11 mouse cellular contexts compared by ENCODE assay signal in genomic region chr15:102167620-102168021, GRCm38 (mm10). TPM values are rescaled to one million over a fixed set of nuclear protein-coding genes. Genes with fewer than 3 reads are reported as not detected.
A peak's percentile ranks its signal among the peaks of the same experiment; 100 is the strongest.
DNase-seq lines count a peak whose midpoint lies in the region; ATAC-seq and TF ChIP-seq lines count a peak whose summit lies in the region.
"Had no signal": no experiment of that assay in that cellular context is flagged by ENCODE, and none has a peak within 500 bp of the region (broad histone marks: within the 10 kb centered on the region; RNA-seq: fewer than 3 reads in every experiment).

No protein-coding gene starts in this region.

- peak; percentile 69 for ATAC-seq in limb, embryonic 12.5 days (ENCODE audit: insufficient number of reproducible peaks, insufficient read depth, low FRiP score, low TSS enrichment, low read depth)
- ATAC-seq in stomach, postnatal 0 days (ENCODE audit: low FRiP score, low TSS enrichment) = peak; percentile 82
- no peak for ATAC-seq in CD4-positive, CD25-positive, alpha-beta regulatory T cell, adult 4 months
- ATAC-seq: hindbrain, embryonic 16.5 days had no signal

- H3K4me1 ChIP-seq in limb, embryonic 12.5 days (replicated peaks) = peaks cover 23% of the 10 kb centered on the region
- no peaks in the 10 kb centered on the region; the same call in 1 of the 2 replicates for H3K4me1 ChIP-seq in stomach, postnatal 0 days (replicated peaks; ENCODE audit: control insufficient read depth, insufficient read depth)
- H3K4me1 ChIP-seq: liver, embryonic 13.5 days; neural tube, embryonic 12.5 days had no signal

- no peaks in the 10 kb centered on the region for H3K9me3 ChIP-seq in limb, embryonic 12.5 days
- H3K9me3 ChIP-seq in stomach, postnatal 0 days (ENCODE audit: control insufficient read depth, low read length) = no peaks in the 10 kb centered on the region
- H3K9me3 ChIP-seq: liver, embryonic 13.5 days; neural tube, embryonic 12.5 days had no signal

- H3K27ac ChIP-seq in limb, embryonic 12.5 days = peak overlapping the region; percentile 50
- no peak overlapping the region for H3K27ac ChIP-seq in stomach, postnatal 0 days (replicated peaks)
- H3K27ac ChIP-seq: liver, embryonic 13.5 days; neural tube, embryonic 12.5 days had no signal

- no peaks in the 10 kb centered on the region for H3K27me3 ChIP-seq in limb, embryonic 12.5 days
- H3K27me3 ChIP-seq in stomach, postnatal 0 days (ENCODE audit: control insufficient read depth, insufficient read depth, low read length) = no peaks in the 10 kb centered on the region
- H3K27me3 ChIP-seq: liver, embryonic 13.5 days; neural tube, embryonic 12.5 days had no signal

- no peak for TF ChIP-seq EP300 in stomach, postnatal 0 days (optimal IDR thresholded peaks at IDR 0.05)

- peak; percentile 53 for DNase-seq in embryo, embryonic 10 days (ENCODE audit: low spot score)
- no peak for DNase-seq in embryo, embryonic 9.5 days (ENCODE audit: extremely low spot score)
- DNase-seq in urinary bladder, postnatal 14 days (ENCODE audit: low spot score) = peak; percentile 72
- DNase-seq in urinary bladder, postnatal 10 days (ENCODE audit: low spot score) = no peak
- peak; percentile 63 for DNase-seq in stomach, postnatal 0 days (ENCODE audit: low spot score)
- DNase-seq in cerebellum, adult 8-10 months = no peak
- DNase-seq: liver, embryonic 13.5 days had no signal

- no peak overlapping the region for H3K4me3 ChIP-seq in limb, embryonic 12.5 days (replicated peaks)
- no peak overlapping the region for H3K4me3 ChIP-seq in stomach, postnatal 0 days (ENCODE audit: low read depth, low read length)
- H3K4me3 ChIP-seq: liver, embryonic 13.5 days; neural tube, embryonic 12.5 days had no signal

- 28% methylated on average over 6 of the region's 6 CpGs for WGBS in limb, embryonic 12.5 days
- 13% methylated on average over 6 of the region's 6 CpGs for WGBS in stomach, postnatal 0 days

- H3K36me3 ChIP-seq in limb, embryonic 12.5 days = no peaks in the 10 kb centered on the region; the same call in 1 of the 2 replicates
- no peaks in the 10 kb centered on the region for H3K36me3 ChIP-seq in stomach, postnatal 0 days (ENCODE audit: control insufficient read depth, insufficient read depth, low read length)
- H3K36me3 ChIP-seq: liver, embryonic 13.5 days; neural tube, embryonic 12.5 days had no signal

- H3K9ac ChIP-seq in limb, embryonic 12.5 days (replicated peaks) = no peak overlapping the region
- H3K9ac ChIP-seq in stomach, postnatal 0 days (ENCODE audit: low read length) = no peak overlapping the region
- H3K9ac ChIP-seq: liver, embryonic 13.5 days; neural tube, embryonic 12.5 days had no signal

- H3K4me2 ChIP-seq in limb, embryonic 12.5 days = 0 out of 2 replicates have a peak overlapping the region, but pooled peaks have one; percentile 6
- no peak overlapping the region for H3K4me2 ChIP-seq in stomach, postnatal 0 days (replicated peaks; ENCODE audit: low read depth)
- H3K4me2 ChIP-seq: liver, embryonic 13.5 days; neural tube, embryonic 12.5 days had no signal

- peak; percentile 7; the same call in 1 of the 2 replicates for TF ChIP-seq CTCF in stomach, postnatal 0 days (IDR thresholded peaks at IDR 0.05; ENCODE audit: low read depth)

RNA-seq across cellular contexts. Expression of gene Soat2, which starts 17.3 kb away (rescaled TPM):
- polyA plus RNA-seq in limb, embryonic 12.5 days (2016; fragmentation: Nextera tagmentation; extraction: Ambion mirVana) = 0.15 TPM in 1 of 2 replicates, not detected in the other
- polyA plus RNA-seq in stomach, postnatal 0 days (2015; fragmentation: Nextera tagmentation; extraction: Ambion mirVana) = 5.9 and 6.0 TPM in 2 replicates
- polyA plus RNA-seq in CD4-positive, CD25-positive, alpha-beta regulatory T cell, adult 4 months (2017; shearing (Covaris generic)) = 1 to 10 TPM in 1 of 2 experiments, under 1 TPM in 1; 0.69 to 1.0 TPM
- polyA plus RNA-seq: hindbrain, embryonic 16.5 days had no signal

RNA-seq across cellular contexts. Expression of gene Igfbp6, which starts 23.5 kb away (rescaled TPM):
- polyA plus RNA-seq in limb, embryonic 12.5 days (2016; fragmentation: Nextera tagmentation; extraction: Ambion mirVana) = 0.96 and 1.2 TPM in 2 replicates
- 30.6 and 39.5 TPM in 2 replicates for polyA plus RNA-seq in stomach, postnatal 0 days (2015; fragmentation: Nextera tagmentation; extraction: Ambion mirVana)
- under 1 TPM in 1 of 2 experiments, not detected in 1; 0.60 TPM for polyA plus RNA-seq in CD4-positive, CD25-positive, alpha-beta regulatory T cell, adult 4 months (2017; shearing (Covaris generic))

RNA-seq across cellular contexts. Expression of gene Spryd3, which starts 31.6 kb away (rescaled TPM):
- polyA plus RNA-seq in limb, embryonic 12.5 days (2016; fragmentation: Nextera tagmentation; extraction: Ambion mirVana) = 12.9 and 16.8 TPM in 2 replicates
- 28.5 and 29.0 TPM in 2 replicates for polyA plus RNA-seq in stomach, postnatal 0 days (2015; fragmentation: Nextera tagmentation; extraction: Ambion mirVana)
- 10 to 100 TPM; 28.8 to 65.3 TPM for polyA plus RNA-seq in CD4-positive, CD25-positive, alpha-beta regulatory T cell, adult 4 months (2017; shearing (Covaris generic))

RNA-seq across cellular contexts. Expression of gene Zfp740, which starts 35.4 kb away (rescaled TPM):
- polyA plus RNA-seq in limb, embryonic 12.5 days (2016; fragmentation: Nextera tagmentation; extraction: Ambion mirVana) = 108 and 115 TPM in 2 replicates
- polyA plus RNA-seq in stomach, postnatal 0 days (2015; fragmentation: Nextera tagmentation; extraction: Ambion mirVana) = 19.9 and 20.2 TPM in 2 replicates
- 10 to 100 TPM; 27.6 to 28.2 TPM for polyA plus RNA-seq in CD4-positive, CD25-positive, alpha-beta regulatory T cell, adult 4 months (2017; shearing (Covaris generic))

RNA-seq across cellular contexts. Expression of gene Csad, which starts 36.9 kb away (rescaled TPM):
- polyA plus RNA-seq in limb, embryonic 12.5 days (2016; fragmentation: Nextera tagmentation; extraction: Ambion mirVana) = 70.6 and 72.9 TPM in 2 replicates
- 32.1 and 39.4 TPM in 2 replicates for polyA plus RNA-seq in stomach, postnatal 0 days (2015; fragmentation: Nextera tagmentation; extraction: Ambion mirVana)
- polyA plus RNA-seq in CD4-positive, CD25-positive, alpha-beta regulatory T cell, adult 4 months (2017; shearing (Covaris generic)) = 10 to 100 TPM; 10.7 to 16.9 TPM

Comparison
In these comparisons a context has a peak if more than half of its experiments do, and no peak if none do; other contexts are left out.
1. DNase-seq: peak in embryo, embryonic 10 days (single experiment), urinary bladder, postnatal 14 days (single experiment) and stomach, postnatal 0 days (single experiment); none in embryo, embryonic 9.5 days (single experiment), urinary bladder, postnatal 10 days (single experiment) and cerebellum, adult 8-10 months (single experiment).
2. RNA of gene Igfbp6, which starts 23.5 kb away (polyA plus RNA-seq): 30.6 to 39.5 TPM in stomach, postnatal 0 days; 0.96 to 1.2 TPM in limb, embryonic 12.5 days and 0.60 TPM in CD4-positive, CD25-positive, alpha-beta regulatory T cell, adult 4 months; every median in the first group is over 10 times any median in the second.